Mouse (Mus musculus): Measurements from ENCODE around the gene Il9.

DNA sequence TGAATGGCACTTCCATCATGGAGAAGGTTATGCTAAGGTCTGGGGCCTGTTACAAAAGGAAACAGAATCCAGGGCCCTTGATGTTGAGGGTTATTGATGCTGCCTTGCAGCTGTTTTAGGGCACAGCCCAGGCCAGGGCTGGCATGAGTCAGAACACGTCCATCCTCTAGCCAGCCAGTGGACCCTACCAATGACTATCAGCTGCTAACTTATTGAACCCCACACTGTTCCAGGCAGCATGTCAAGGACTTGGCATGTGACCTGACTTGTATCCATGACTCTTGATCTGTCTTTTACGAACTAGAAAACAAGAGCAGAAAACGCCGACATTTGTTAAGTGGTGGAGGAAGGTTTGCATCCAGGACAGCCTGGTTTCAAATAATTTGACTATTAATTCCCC, 19.3 kb downstream of the Il9 start:
- TF ChIP-seq CTCF (IDR thresholded peaks at IDR 0.05; ENCODE audit: extremely low read depth, insufficient read length, insufficient replicate concordance, low read depth, low read length), result no peak
- no peak for TF ChIP-seq POLR2A (IDR thresholded peaks at IDR 0.05; ENCODE audit: low read depth, low read length)
